Mouse (Mus musculus) CH12.LX (cell line): ENCODE measurements at regions not wholly inside any gene's neighbourhood (a gene's known extent, or its start where the extent isn't known, plus 50 kb on each side); places are given as distances from the start of the nearest gene placed in this dataset.

Experiments
- CTCF ChIP-seq, 2 experiments: IDR thresholded peaks in 1 of 2; conservative IDR thresholded peaks in 1 of 2; 2 replicates each; pipeline ENCODE4 v1.5.1; 2011 to 2012; ENCODE audit warnings: low read depth in 2 of 2, low read length in 2 of 2, improper control_type of control experiment in 1 of 2, inconsistent platforms in 1 of 2, mild to moderate bottlenecking in 1 of 2, moderate library complexity in 1 of 2
- EP300 ChIP-seq: IDR thresholded peaks from 2 replicates; pipeline ENCODE4 v1.6.1; 2011; ENCODE audit warnings: low read length, improper control_type of control experiment
- GABPA ChIP-seq: IDR thresholded peaks from 2 replicates; pipeline ENCODE4 v1.6.1; 2012; ENCODE audit warnings: low read depth, low read length, improper control_type of control experiment, inconsistent platforms; ENCODE audit not compliant: insufficient replicate concordance
- HCFC1 ChIP-seq: IDR thresholded peaks from 2 replicates; pipeline ENCODE4 v1.6.1; 2012; ENCODE audit warnings: low read depth, mild to moderate bottlenecking, inconsistent platforms, low read length, improper control_type of control experiment
- KAT2A ChIP-seq: IDR thresholded peaks from 2 replicates; pipeline ENCODE4 v1.6.1; 2012; ENCODE audit warnings: low read length, improper control_type of control experiment, inconsistent platforms; ENCODE audit not compliant: insufficient replicate concordance
- MAFK ChIP-seq: IDR thresholded peaks from 2 replicates; pipeline ENCODE4 v1.6.1; 2011; ENCODE audit warnings: low read length, improper control_type of control experiment; ENCODE audit not compliant: insufficient replicate concordance
- MAZ ChIP-seq: IDR thresholded peaks from 2 replicates; pipeline ENCODE4 v1.6.1; 2012; ENCODE audit warnings: low read depth, mild to moderate bottlenecking, inconsistent platforms, low read length, improper control_type of control experiment, moderate library complexity
- POLR2A ChIP-seq: IDR thresholded peaks from 2 replicates; pipeline ENCODE4 v1.6.1; 2011; ENCODE audit warnings: low read depth, mild to moderate bottlenecking, improper control_type of control experiment, low read length
- POLR2AphosphoS2 ChIP-seq: IDR thresholded peaks from 2 replicates; pipeline ENCODE4 v1.6.1; 2011; ENCODE audit warnings: low read depth, low read length, improper control_type of control experiment
- RCOR1 ChIP-seq: conservative IDR thresholded peaks from 2 replicates; pipeline ENCODE4 v1.6.1; 2012; ENCODE audit warnings: low read depth, mild to moderate bottlenecking, inconsistent platforms, low read length, improper control_type of control experiment
- SIN3A ChIP-seq: IDR thresholded peaks from 2 replicates; pipeline ENCODE4 v1.6.1; 2012; ENCODE audit warnings: low read length, improper control_type of control experiment, inconsistent platforms
- SMC3 ChIP-seq: IDR thresholded peaks from 2 replicates; pipeline ENCODE4 v1.6.1; 2011; ENCODE audit warnings: low read depth, low read length, improper control_type of control experiment
- TBP ChIP-seq: conservative IDR thresholded peaks from 2 replicates; pipeline ENCODE4 v1.6.1; 2011; ENCODE audit warnings: low read depth, low read length, improper control_type of control experiment
- USF2 ChIP-seq: conservative IDR thresholded peaks from 2 replicates; pipeline ENCODE4 v1.6.1; 2011; ENCODE audit warnings: low read depth, low read length, improper control_type of control experiment

DNA sequence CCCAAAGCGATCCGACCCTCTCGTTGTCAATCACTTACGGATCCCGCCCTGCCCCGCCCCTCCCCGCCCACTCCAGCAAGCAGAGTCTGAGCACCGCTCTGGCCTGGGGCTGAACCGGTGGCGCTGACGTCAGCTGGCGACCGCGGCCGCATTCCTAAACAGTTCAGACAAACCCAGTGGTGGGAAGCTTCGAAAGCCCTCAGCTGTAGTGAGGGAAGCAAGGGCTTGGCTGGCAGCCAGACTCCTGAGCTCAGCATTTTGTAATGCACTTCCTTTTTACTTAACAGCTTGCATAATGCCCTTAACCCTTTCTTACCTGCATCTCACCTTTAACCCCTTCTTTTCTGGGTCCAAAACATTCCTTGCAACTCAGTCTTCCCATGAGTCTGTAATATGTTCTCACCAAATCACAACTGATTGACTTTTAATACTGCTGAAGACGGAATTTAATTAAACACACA lies 213.0 kb upstream of the Smim15 start:
- TF ChIP-seq SIN3A (no peak), CTCF (conservative IDR thresholded peaks at IDR 0.05 in 1 of 2, IDR thresholded peaks at IDR 0.05 in 1 of 2; ENCODE audit: low read depth in 2 of 2, low read length in 2 of 2) (no peak), HCFC1 (0 out of 2 replicates have a peak, but pooled peaks have one; percentile 15), RCOR1 (no peak), GABPA (no peak; the same call in 1 of the 2 replicates), MAFK (peak; percentile 97), POLR2A (no peak), POLR2AphosphoS2 (no peak), MAZ (0 out of 2 replicates have a peak, but pooled peaks have one; percentile 60), TBP (no peak), SMC3 (0 out of 2 replicates have a peak, but pooled peaks have one; percentile 5), USF2 (no peak), KAT2A (no peak), EP300 (0 out of 2 replicates have a peak, but pooled peaks have one; percentile 51)
